Mouse (Mus musculus) liver, embryonic 12.5 days (tissue): ENCODE data around the gene A030005L19Rik. TPM values are rescaled to one million over a fixed set of nuclear protein-coding genes. Genes with fewer than 3 reads are reported as not detected.
"Not testable (repeated sequence)": the region's sequence is repeated elsewhere in the genome, so short reads cannot be mapped to it uniquely, and the experiment has no call there.

Source experiments
- ATAC-seq: fragments of 200-750 bp; cut with Nextera tagmentation; 2 replicates; pipeline ENCODE4 v1.8.0; 2017; ENCODE audit warnings: moderate number of reproducible peaks, mild to moderate bottlenecking, moderate library complexity
- H3K27ac ChIP-seq: fragments of 300-500 bp; sonication (generic); 2 replicates; pipeline ENCODE4 v1.5.1; 2016; ENCODE audit warnings: mild to moderate bottlenecking
- H3K27me3 ChIP-seq: fragments of 300-500 bp; sonication (generic); replicated peaks from 2 replicates; pipeline ENCODE4 v1.6.1; 2016; ENCODE audit warnings: mild to moderate bottlenecking, moderate library complexity
- H3K36me3 ChIP-seq: fragments of 300-500 bp; sonication (generic); 2 replicates; pipeline ENCODE4 v1.6.1; 2016; ENCODE audit warnings: mild to moderate bottlenecking, moderate library complexity
- H3K4me1 ChIP-seq: fragments of 300-500 bp; sonication (generic); 2 replicates; pipeline ENCODE4 v1.6.1; 2016
- H3K4me2 ChIP-seq: fragments of 300-500 bp; sonication (generic); 2 replicates; pipeline ENCODE4 v1.6.1; 2016; ENCODE audit warnings: mild to moderate bottlenecking, moderate library complexity
- H3K4me3 ChIP-seq: fragments of 300-500 bp; sonication (generic); 2 replicates; pipeline ENCODE4 v1.5.1; 2016; ENCODE audit warnings: mild to moderate bottlenecking, moderate library complexity
- H3K9ac ChIP-seq: fragments of 300-500 bp; sonication (generic); 2 replicates; pipeline ENCODE4 v1.6.1; 2016; ENCODE audit warnings: mild to moderate bottlenecking, moderate library complexity
- H3K9me3 ChIP-seq: fragments of 300-500 bp; sonication (generic); replicated peaks from 2 replicates; pipeline ENCODE4 v1.6.1; 2016; ENCODE audit warnings: mild to moderate bottlenecking, moderate library complexity
- WGBS: fragments of 180-500 bp; shearing (Covaris S2); methylation state at CpG from one replicate; pipeline ENCODE4 v1.1.7; 2016; ENCODE audit not compliant: insufficient replicate concordance; 5-methylcytosine and 5-hydroxymethylcytosine counted together
- polyA plus RNA-seq: library from polyadenylated mRNA; unstranded; fragments of >200 nt; fragmentation: Nextera tagmentation; extraction: Ambion mirVana; gene quantifications from 2 replicates; pipeline ENCODE4 v1.2.1, GENCODE M21; 2016

The A030005L19Rik gene
- polyA plus RNA-seq, result 0.46 TPM in 1 of 2 replicates, not detected in the other

DNA sequence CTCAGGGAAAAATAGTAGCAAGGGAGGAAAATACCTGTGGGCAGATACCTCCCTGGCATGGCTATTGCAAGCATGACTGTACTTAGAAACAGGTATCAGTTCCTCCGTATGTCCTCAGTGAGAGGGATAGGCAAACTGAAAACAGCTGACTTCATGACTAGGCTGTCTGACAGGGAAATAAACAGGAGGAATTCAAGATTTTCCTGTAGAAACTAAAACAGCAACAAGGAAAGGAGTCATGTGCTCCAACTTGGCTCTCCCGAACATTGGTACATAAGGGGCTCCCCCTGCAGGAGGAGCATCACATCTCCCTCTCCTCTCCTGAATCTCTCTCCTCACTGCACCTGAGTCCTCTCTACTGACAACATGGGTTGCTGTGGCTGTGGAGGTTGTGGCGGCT, at the start of gene A030005L19Rik:
Gene A030005L19Rik (plus strand): TSS at position 301 of the 400 bp plus-strand sequence.
- no peak within 1 kb of the TSS for H3K4me2 ChIP-seq
- H3K27me3 ChIP-seq, result no peaks in the 10 kb centered on the region
- peaks cover 28% of the 10 kb centered on the region for H3K4me1 ChIP-seq
- H3K9me3 ChIP-seq, result no peaks in the 10 kb centered on the region
- no peak for ATAC-seq
- H3K36me3 ChIP-seq, result peaks cover 9% of the 10 kb centered on the region
- H3K27ac ChIP-seq, result no peak within 1 kb of the TSS
- no peak within 1 kb of the TSS for H3K4me3 ChIP-seq
- WGBS, result 85% methylated on average over 3 of the region's 3 CpGs
- H3K9ac ChIP-seq, result no peak within 1 kb of the TSS

DNA sequence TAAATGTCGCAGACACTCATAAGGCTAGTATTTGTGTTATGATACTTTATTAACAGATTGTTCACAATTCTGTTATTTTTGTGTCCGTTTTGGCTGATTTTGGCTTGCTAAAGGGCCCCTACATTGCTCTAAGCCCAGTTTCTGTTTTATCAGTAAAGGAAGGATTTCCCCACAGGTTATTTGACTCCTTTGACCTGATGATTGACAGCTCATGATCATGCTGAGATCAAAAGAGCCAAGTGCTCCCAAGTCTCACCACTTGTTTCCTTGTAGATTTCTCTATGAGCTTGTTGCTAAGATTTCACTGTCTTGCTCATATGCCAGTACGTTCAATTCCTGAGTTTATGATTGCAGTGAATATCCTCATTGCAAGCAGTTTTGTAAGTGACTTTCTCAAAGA, 42.9 kb upstream of the A030005L19Rik start:
- WGBS, result 80% methylated on average over 3 of the region's 3 CpGs

GRCm38 (mm10) chr1:82879172-82879571, 34.0 kb upstream of the A030005L19Rik start:
- Histone ChIP-seq H3K4me3 (no peak overlapping the region), H3K4me1 (no peaks in the 10 kb centered on the region), H3K27ac (no peak overlapping the region), H3K9ac (no peak overlapping the region), H3K4me2 (no peak overlapping the region), H3K27me3 (no peaks in the 10 kb centered on the region), H3K9me3 (no peaks in the 10 kb centered on the region), H3K36me3 (peaks cover 86% of the 10 kb centered on the region)
- ATAC-seq, result no peak
- 71% methylated on average over 2 of the region's 2 CpGs for WGBS

More for the DNA sequence above, 42.9 kb upstream of the A030005L19Rik start:
- Histone ChIP-seq H3K36me3 (peaks cover 81% of the 10 kb centered on the region), H3K27me3 (no peaks in the 10 kb centered on the region), H3K4me1 (peaks cover 19% of the 10 kb centered on the region; the same call in 1 of the 2 replicates), H3K4me3 (no peak overlapping the region), H3K27ac (no peak overlapping the region), H3K9me3 (no peaks in the 10 kb centered on the region), H3K9ac (no peak overlapping the region), H3K4me2 (no peak overlapping the region)
- no peak for ATAC-seq

DNA sequence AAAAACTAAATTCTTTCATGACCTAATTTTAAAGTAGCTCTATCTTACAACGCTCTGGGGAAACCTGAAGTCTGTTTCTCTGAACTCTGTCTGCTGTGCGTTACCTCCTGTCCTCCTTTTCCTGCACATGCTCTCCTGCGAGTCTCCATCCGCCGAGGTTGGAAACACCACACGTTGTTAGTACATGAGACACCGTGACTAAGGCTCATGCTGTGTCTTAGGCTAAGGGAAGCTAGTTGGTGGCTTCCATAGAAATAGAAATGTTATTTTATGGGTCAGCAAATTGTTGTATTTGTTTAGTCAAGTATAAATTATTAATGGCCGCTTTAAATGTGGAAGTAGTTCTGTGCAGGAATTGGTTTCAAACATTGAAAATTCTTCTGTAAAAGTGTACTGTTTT, 32.9 kb upstream of the A030005L19Rik start:
- no peak overlapping the region for H3K4me2 ChIP-seq
- H3K27ac ChIP-seq, result no peak overlapping the region
- H3K27me3 ChIP-seq, result no peaks in the 10 kb centered on the region
- H3K9me3 ChIP-seq, result no peaks in the 10 kb centered on the region
- WGBS, result 90% methylated on average over 8 of the region's 8 CpGs
- ATAC-seq, result no peak
- H3K36me3 ChIP-seq, result peaks cover 86% of the 10 kb centered on the region
- H3K4me3 ChIP-seq, result no peak overlapping the region
- no peaks in the 10 kb centered on the region for H3K4me1 ChIP-seq
- no peak overlapping the region for H3K9ac ChIP-seq

DNA sequence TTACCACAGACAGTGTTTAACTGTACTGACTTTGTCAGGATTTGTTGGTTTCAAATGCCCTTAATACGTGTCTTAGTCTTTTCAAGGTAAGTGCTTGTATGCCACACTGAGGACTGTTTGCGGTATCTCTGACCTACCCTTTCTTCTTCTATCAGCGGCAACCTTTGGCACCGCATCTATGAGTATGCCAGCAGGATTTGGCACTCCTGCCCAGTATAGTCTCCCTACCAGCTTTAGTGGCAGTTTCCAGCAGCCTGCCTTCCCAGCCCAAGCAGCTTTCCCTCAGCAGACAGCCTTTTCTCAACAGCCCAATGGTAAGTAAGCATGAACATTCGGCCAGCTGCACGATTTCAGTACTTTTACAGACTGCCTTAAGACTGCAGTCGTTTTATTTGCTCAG, 19.9 kb upstream of the A030005L19Rik start:
- ATAC-seq, result no peak

DNA sequence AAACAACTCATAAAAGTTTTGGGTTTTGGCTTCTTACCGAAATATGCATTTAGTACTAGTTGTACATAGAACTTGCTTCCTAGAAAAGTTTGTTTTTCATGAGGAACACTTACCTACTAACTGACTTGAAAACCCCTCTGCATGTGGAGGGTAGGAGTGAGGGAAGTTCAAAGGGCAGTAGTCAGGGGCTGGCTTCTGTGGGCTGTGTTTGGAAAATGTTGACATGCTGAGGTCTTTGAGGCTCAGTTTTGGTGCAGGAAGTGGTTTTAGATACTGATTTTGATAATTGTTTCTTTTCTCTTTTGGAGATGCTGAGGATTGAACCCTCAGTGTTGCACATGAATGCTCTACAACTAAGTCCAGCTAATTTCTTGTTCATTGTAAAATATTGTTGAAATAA, 12.6 kb upstream of the A030005L19Rik start:
- ATAC-seq, result no peak
- Histone ChIP-seq H3K9me3 (no peaks in the 10 kb centered on the region), H3K27ac (no peak overlapping the region), H3K4me1 (no peaks in the 10 kb centered on the region), H3K9ac (no peak overlapping the region), H3K27me3 (no peaks in the 10 kb centered on the region), H3K4me2 (no peak overlapping the region), H3K4me3 (no peak overlapping the region), H3K36me3 (peaks cover 87% of the 10 kb centered on the region)
- 91% methylated on average over 1 of the region's 1 CpGs for WGBS

More for the DNA sequence above, 19.9 kb upstream of the A030005L19Rik start:
- no peaks in the 10 kb centered on the region for H3K27me3 ChIP-seq
- no peak overlapping the region for H3K4me2 ChIP-seq
- no peak overlapping the region for H3K9ac ChIP-seq
- no peaks in the 10 kb centered on the region for H3K4me1 ChIP-seq
- H3K27ac ChIP-seq, result no peak overlapping the region
- 91% methylated on average over 7 of the region's 7 CpGs for WGBS
- H3K36me3 ChIP-seq, result peaks cover 92% of the 10 kb centered on the region
- H3K9me3 ChIP-seq, result no peaks in the 10 kb centered on the region
- no peak overlapping the region for H3K4me3 ChIP-seq

- Histone ChIP-seq H3K27ac (no peak overlapping the region), H3K27me3 (no peaks in the 10 kb centered on the region), H3K36me3 (peaks cover 83% of the 10 kb centered on the region), H3K4me3 (no peak overlapping the region), H3K9ac (no peak overlapping the region), H3K9me3 (no peaks in the 10 kb centered on the region), H3K4me1 (no peaks in the 10 kb centered on the region), H3K4me2 (no peak overlapping the region)
- WGBS, result 81% methylated on average over 3 of the region's 3 CpGs
- no peak for ATAC-seq
These were observed 11.9 kb upstream of the A030005L19Rik start for GRCm38 (mm10) chr1:82901201-82901600.

DNA sequence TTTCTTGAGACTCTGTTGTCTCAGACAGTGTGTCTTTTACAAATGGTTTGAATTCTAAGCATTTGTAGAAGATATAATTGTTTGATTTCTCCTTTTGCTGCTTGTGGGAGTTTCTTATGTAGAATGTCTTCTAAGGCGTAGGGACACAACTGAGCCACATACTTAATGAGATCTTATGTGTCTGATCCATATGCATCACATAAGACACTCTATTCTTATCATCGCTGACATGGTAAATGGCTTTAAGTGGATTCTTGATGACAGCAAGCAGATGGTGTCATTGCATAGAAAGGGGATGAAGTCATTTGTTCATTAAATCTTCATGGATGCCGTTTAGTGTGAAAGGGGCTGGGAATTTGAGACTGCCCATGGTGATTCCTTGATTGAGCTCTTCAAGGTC, 7.2 kb upstream of the A030005L19Rik start:
- no peak overlapping the region for H3K4me2 ChIP-seq
- no peaks in the 10 kb centered on the region for H3K9me3 ChIP-seq
- WGBS, result 90% methylated on average over 3 of the region's 3 CpGs
- H3K36me3 ChIP-seq, result peaks cover 51% of the 10 kb centered on the region
- no peaks in the 10 kb centered on the region for H3K27me3 ChIP-seq
- no peak for ATAC-seq
- no peak overlapping the region for H3K9ac ChIP-seq
- peaks cover 8% of the 10 kb centered on the region; the same call in 1 of the 2 replicates for H3K4me1 ChIP-seq
- no peak overlapping the region for H3K27ac ChIP-seq
- no peak overlapping the region for H3K4me3 ChIP-seq

DNA sequence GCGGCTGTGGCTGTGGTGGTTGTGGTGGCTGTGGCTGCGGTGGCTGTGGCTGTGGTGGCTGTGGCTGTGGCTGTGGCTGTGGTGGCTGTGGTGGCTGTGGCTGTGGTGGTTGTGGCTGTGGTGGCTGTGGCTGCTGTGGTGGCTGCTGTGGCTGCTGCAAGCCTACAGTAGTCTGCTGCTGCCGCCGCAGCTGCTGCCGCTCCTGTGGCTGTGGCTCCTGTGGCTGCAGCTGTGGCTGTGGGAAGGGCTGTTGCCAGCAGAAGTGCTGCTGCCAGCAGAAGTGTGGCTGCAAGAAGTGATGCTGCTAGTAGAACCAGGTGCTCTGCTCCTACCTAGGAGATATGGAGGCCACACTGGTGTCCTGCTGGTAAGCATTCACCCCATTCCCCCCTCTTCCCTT, 309 bp downstream of the A030005L19Rik start:
- not testable (repeated sequence) for H3K9me3 ChIP-seq, H3K36me3 ChIP-seq, H3K9ac ChIP-seq, H3K4me2 ChIP-seq, H3K4me3 ChIP-seq, H3K27me3 ChIP-seq, ATAC-seq, H3K27ac ChIP-seq
- WGBS, result 70% methylated on average over 5 of the region's 5 CpGs
- H3K4me1 ChIP-seq, result peaks cover 28% of the 10 kb centered on the region

DNA sequence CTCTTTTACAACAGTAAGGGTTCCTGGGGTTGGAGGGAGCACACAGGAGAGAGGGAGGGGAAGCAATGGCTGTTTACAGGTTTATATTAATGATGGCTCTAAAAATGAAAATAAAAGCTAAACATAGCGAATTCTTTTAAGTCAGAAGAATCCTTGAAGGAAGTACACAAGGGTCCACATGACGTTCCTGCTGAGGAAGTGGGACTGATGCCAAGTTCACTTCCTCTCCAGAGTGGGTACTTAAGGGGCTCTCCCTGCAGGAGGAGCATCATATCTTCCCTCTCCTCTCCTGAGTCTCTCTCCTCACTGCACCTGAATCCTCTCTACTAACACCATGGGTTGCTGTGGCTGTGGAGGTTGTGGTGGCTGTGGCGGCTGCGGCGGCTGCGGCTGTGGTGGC, 11.5 kb downstream of the A030005L19Rik start, which contains the start of gene A030014E15Rik:
Gene A030014E15Rik (plus strand): TSS at position 268 of the 400 bp plus-strand sequence.
- no peaks in the 10 kb centered on the region for H3K9me3 ChIP-seq
- no peaks in the 10 kb centered on the region for H3K4me1 ChIP-seq
- 77% methylated on average over 6 of the region's 6 CpGs for WGBS
- H3K36me3 ChIP-seq, result no peaks in the 10 kb centered on the region
- no peaks in the 10 kb centered on the region for H3K27me3 ChIP-seq
- no peak within 1 kb of the TSS for H3K4me2 ChIP-seq
- ATAC-seq, result no peak
- H3K9ac ChIP-seq, result no peak within 1 kb of the TSS
- no peak within 1 kb of the TSS for H3K4me3 ChIP-seq
- no peak within 1 kb of the TSS for H3K27ac ChIP-seq

DNA sequence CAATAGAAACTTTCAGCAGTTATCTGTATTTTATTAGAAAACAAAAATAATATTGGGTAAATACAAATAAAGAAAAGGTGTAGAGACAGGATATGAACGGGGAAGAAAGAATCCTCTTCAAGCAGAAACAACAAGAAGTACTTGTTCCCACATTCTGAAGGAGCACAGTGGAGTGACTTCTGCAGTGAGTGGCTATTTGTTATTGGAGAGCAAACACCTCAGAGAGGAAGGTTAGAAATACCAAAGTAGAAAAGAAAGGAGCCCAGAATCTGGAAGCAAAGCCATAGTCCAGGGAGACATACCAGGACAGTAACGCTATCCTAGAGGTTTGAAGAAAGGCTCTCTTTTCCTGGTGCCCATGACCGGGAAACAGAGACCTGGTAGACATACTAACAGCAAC, 17.4 kb downstream of the A030005L19Rik start:
- WGBS, result 58% methylated on average over 2 of the region's 3 CpGs
- H3K36me3 ChIP-seq, H3K9me3 ChIP-seq, H3K9ac ChIP-seq, H3K27me3 ChIP-seq, H3K4me3 ChIP-seq, H3K27ac ChIP-seq, ATAC-seq, H3K4me1 ChIP-seq, H3K4me2 ChIP-seq: not testable (repeated sequence)

DNA sequence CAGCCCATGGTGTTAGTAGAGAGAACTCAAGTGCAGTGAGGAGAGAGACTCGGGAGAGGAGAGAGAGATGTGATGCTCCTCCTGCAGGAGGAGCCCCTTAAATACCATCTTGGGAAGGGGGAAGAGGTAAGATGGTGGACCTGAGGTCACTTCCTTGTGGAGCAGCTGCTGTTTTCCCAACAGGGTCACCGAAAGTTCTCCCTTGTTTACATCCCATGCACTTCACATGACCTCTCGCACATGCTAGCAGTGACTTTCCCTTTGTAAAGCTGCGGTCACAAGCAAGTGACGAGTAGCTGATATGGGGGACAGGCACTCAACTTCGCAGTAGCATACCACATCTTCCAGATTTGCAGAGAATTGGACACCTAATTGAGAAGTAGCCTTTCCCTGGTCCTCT, 18.2 kb downstream of the A030005L19Rik start, which contains the start of gene Gm6217:
Gene Gm6217 (minus strand): TSS at position 74 of the 400 bp plus-strand sequence.
- not testable (repeated sequence) for H3K27me3 ChIP-seq, H3K4me1 ChIP-seq, H3K9ac ChIP-seq, H3K27ac ChIP-seq, ATAC-seq, H3K4me2 ChIP-seq, H3K9me3 ChIP-seq, H3K36me3 ChIP-seq, H3K4me3 ChIP-seq
- WGBS, result no CpG with 5 or more reads among the region's 6 CpGs

GRCm38 (mm10) chr1:82938666-82939065, 25.5 kb downstream of the A030005L19Rik start:
- H3K4me2 ChIP-seq, result no peak overlapping the region
- ATAC-seq, result no peak
- 80% methylated on average over 5 of the region's 5 CpGs for WGBS

More at GRCm38 (mm10) chr1:82938666-82939065, 25.5 kb downstream of the A030005L19Rik start:
- Histone ChIP-seq H3K36me3 (no peaks in the 10 kb centered on the region), H3K27me3 (no peaks in the 10 kb centered on the region), H3K9me3 (peaks cover 16% of the 10 kb centered on the region), H3K9ac (no peak overlapping the region), H3K4me3 (no peak overlapping the region), H3K4me1 (no peaks in the 10 kb centered on the region), H3K27ac (no peak overlapping the region)
